Mouse (Mus musculus): ENCODE measurements around the gene Igf2bp3. TPM values are rescaled to one million over a fixed set of nuclear protein-coding genes. Genes with fewer than 3 reads are reported as not detected.
A peak's percentile ranks its signal among the peaks of the same experiment; 100 is the strongest.

Gene Igf2bp3
- total RNA-seq, 1 experiment from 2014 or later, result 0.19 TPM

GRCm38 (mm10) chr6:49106746-49107500 is 107.8 kb downstream of the Igf2bp3 start:
- ATAC-seq (replicated peaks; ENCODE audit: insufficient number of reproducible peaks, low FRiP score, low TSS enrichment, poor library complexity, severe bottlenecking), result no peak

- ATAC-seq (replicated peaks; ENCODE audit: insufficient number of reproducible peaks, low FRiP score, low TSS enrichment, poor library complexity, severe bottlenecking), result no peak
These were observed 115.7 kb downstream of the Igf2bp3 start for GRCm38 (mm10) chr6:49099086-49099485.

GRCm38 (mm10) chr6:49097596-49098110 is 117.1 kb downstream of the Igf2bp3 start:
- ATAC-seq (replicated peaks; ENCODE audit: insufficient number of reproducible peaks, low FRiP score, low TSS enrichment, poor library complexity, severe bottlenecking), result no peak

GRCm38 (mm10) chr6:49096933-49097461 is 117.8 kb downstream of the Igf2bp3 start:
- ATAC-seq (replicated peaks; ENCODE audit: insufficient number of reproducible peaks, low FRiP score, low TSS enrichment, poor library complexity, severe bottlenecking), result no peak

- no peak for ATAC-seq (replicated peaks; ENCODE audit: insufficient number of reproducible peaks, low FRiP score, low TSS enrichment, poor library complexity, severe bottlenecking)
These were observed 118.3 kb downstream of the Igf2bp3 start for GRCm38 (mm10) chr6:49096421-49096820.

GRCm38 (mm10) chr6:49094968-49095367 is 119.8 kb downstream of the Igf2bp3 start:
- no peak for ATAC-seq (replicated peaks; ENCODE audit: insufficient number of reproducible peaks, low FRiP score, low TSS enrichment, poor library complexity, severe bottlenecking)

GRCm38 (mm10) chr6:49083008-49083407 is 131.7 kb downstream of the Igf2bp3 start:
- no peak for ATAC-seq (replicated peaks; ENCODE audit: insufficient number of reproducible peaks, low FRiP score, low TSS enrichment, poor library complexity, severe bottlenecking)

GRCm38 (mm10) chr6:49079313-49079712 is 135.4 kb downstream of the Igf2bp3 start:
- no peak for ATAC-seq (replicated peaks; ENCODE audit: insufficient number of reproducible peaks, low FRiP score, low TSS enrichment, poor library complexity, severe bottlenecking)

GRCm38 (mm10) chr6:49077894-49078293 is 136.9 kb downstream of the Igf2bp3 start:
- ATAC-seq (replicated peaks; ENCODE audit: insufficient number of reproducible peaks, low FRiP score, low TSS enrichment, poor library complexity, severe bottlenecking), result no peak

- peak; percentile 32; the same call in 1 of the 2 replicates for ATAC-seq (replicated peaks; ENCODE audit: insufficient number of reproducible peaks, low FRiP score, low TSS enrichment, poor library complexity, severe bottlenecking)
These were observed 140.7 kb downstream of the Igf2bp3 start for GRCm38 (mm10) chr6:49074117-49074490.

- peak; percentile 97 for ATAC-seq (replicated peaks; ENCODE audit: insufficient number of reproducible peaks, low FRiP score, low TSS enrichment, poor library complexity, severe bottlenecking)
These were observed 141.2 kb downstream of the Igf2bp3 start, which contains the start of gene Malsu1 for GRCm38 (mm10) chr6:49073304-49074116. Gene Malsu1, plus strand, starts transcription at chr6:49073795.

- ATAC-seq (replicated peaks; ENCODE audit: insufficient number of reproducible peaks, low FRiP score, low TSS enrichment, poor library complexity, severe bottlenecking), result no peak
These were observed 146.4 kb downstream of the Igf2bp3 start for GRCm38 (mm10) chr6:49068361-49068760.

- peak; percentile 65; the same call in 1 of the 2 replicates for ATAC-seq (replicated peaks; ENCODE audit: insufficient number of reproducible peaks, low FRiP score, low TSS enrichment, poor library complexity, severe bottlenecking)
These were observed 157.4 kb downstream of the Igf2bp3 start for GRCm38 (mm10) chr6:49057053-49058021.

GRCm38 (mm10) chr6:49056009-49056408 is 158.7 kb downstream of the Igf2bp3 start:
- ATAC-seq (replicated peaks; ENCODE audit: insufficient number of reproducible peaks, low FRiP score, low TSS enrichment, poor library complexity, severe bottlenecking), result no peak

GRCm38 (mm10) chr6:49055256-49055733 is 159.5 kb downstream of the Igf2bp3 start:
- ATAC-seq (replicated peaks; ENCODE audit: insufficient number of reproducible peaks, low FRiP score, low TSS enrichment, poor library complexity, severe bottlenecking), result no peak

GRCm38 (mm10) chr6:49052191-49052590 is 162.6 kb downstream of the Igf2bp3 start:
- ATAC-seq (replicated peaks; ENCODE audit: insufficient number of reproducible peaks, low FRiP score, low TSS enrichment, poor library complexity, severe bottlenecking), result no peak

GRCm38 (mm10) chr6:49050677-49051410 is 163.9 kb downstream of the Igf2bp3 start:
- no peak for ATAC-seq (replicated peaks; ENCODE audit: insufficient number of reproducible peaks, low FRiP score, low TSS enrichment, poor library complexity, severe bottlenecking)

Measured in monocyte, adult 5-6 weeks (primary cell).